13 mouse cellular contexts compared by ENCODE assay signal in genomic region chr9:104901118-104901517, GRCm38 (mm10).
A peak's percentile ranks its signal among the peaks of the same experiment; 100 is the strongest.
DNase-seq lines count a peak whose midpoint lies in the region; ATAC-seq and TF ChIP-seq lines count a peak whose summit lies in the region.
"Had no signal": no experiment of that assay in that cellular context is flagged by ENCODE, and none has a peak within 500 bp of the region (broad histone marks: within the 10 kb centered on the region; RNA-seq: fewer than 3 reads in every experiment).

No protein-coding gene starts in this region.

- no peak overlapping the region for H3K4me2 ChIP-seq in kidney, embryonic 14.5 days (replicated peaks; ENCODE audit: low read depth, low read length)
- no peak overlapping the region for H3K4me2 ChIP-seq in kidney, embryonic 15.5 days
- no peak overlapping the region for H3K4me2 ChIP-seq in intestine, embryonic 15.5 days (replicated peaks)
- H3K4me2 ChIP-seq in forebrain, postnatal 0 days (ENCODE audit: low read depth) = no peak overlapping the region

- H3K27ac ChIP-seq in kidney, embryonic 14.5 days (ENCODE audit: low read depth, low read length) = no peak overlapping the region
- no peak overlapping the region for H3K27ac ChIP-seq in kidney, embryonic 15.5 days
- H3K27ac ChIP-seq in intestine, embryonic 15.5 days = no peak overlapping the region
- H3K27ac ChIP-seq in forebrain, postnatal 0 days (ENCODE audit: low read depth, low read length) = no peak overlapping the region
- H3K27ac ChIP-seq: liver, embryonic 14.5 days had no signal

- H3K4me3 ChIP-seq in kidney, embryonic 14.5 days (ENCODE audit: low read length) = no peak overlapping the region
- no peak overlapping the region for H3K4me3 ChIP-seq in kidney, embryonic 15.5 days (replicated peaks)
- H3K4me3 ChIP-seq in intestine, embryonic 15.5 days (replicated peaks) = no peak overlapping the region
- no peak overlapping the region for H3K4me3 ChIP-seq in forebrain, postnatal 0 days (ENCODE audit: low read depth, low read length)
- H3K4me3 ChIP-seq: megakaryocyte, embryonic 14.5 days had no signal

- DNase-seq in Patski (ENCODE audit: low read depth, low spot score) = peak; percentile 77
- DNase-seq in embryo, embryonic 10 days (ENCODE audit: low spot score) = peak; percentile 40
- DNase-seq in ovary, postnatal 36 days (ENCODE audit: low spot score) = no peak
- DNase-seq in forebrain, postnatal 0 days = no peak
- DNase-seq: cerebellum, adult 18-20 months; gastrocnemius, postnatal 25 days; kidney, postnatal 4 days had no signal

- no peaks in the 10 kb centered on the region for H3K4me1 ChIP-seq in kidney, embryonic 14.5 days (ENCODE audit: control insufficient read depth, insufficient read depth, low read length)
- H3K4me1 ChIP-seq in kidney, embryonic 15.5 days = no peaks in the 10 kb centered on the region
- no peaks in the 10 kb centered on the region for H3K4me1 ChIP-seq in intestine, embryonic 15.5 days (replicated peaks)
- no peaks in the 10 kb centered on the region for H3K4me1 ChIP-seq in forebrain, postnatal 0 days (ENCODE audit: insufficient read depth)
- H3K4me1 ChIP-seq: megakaryocyte, embryonic 14.5 days had no signal

- WGBS in kidney, embryonic 14.5 days = 50% methylated on average over 6 of the region's 6 CpGs
- 51% methylated on average over 6 of the region's 6 CpGs for WGBS in kidney, embryonic 15.5 days
- 45% methylated on average over 6 of the region's 6 CpGs for WGBS in intestine, embryonic 15.5 days
- 25% methylated on average over 6 of the region's 6 CpGs for WGBS in forebrain, postnatal 0 days

- POLR2A ChIA-PET in Patski (lab: Charles Lee) = no interaction called here

- no peak overlapping the region for H3K9ac ChIP-seq in kidney, embryonic 14.5 days (ENCODE audit: low read depth, low read length)
- H3K9ac ChIP-seq in kidney, embryonic 15.5 days = no peak overlapping the region
- H3K9ac ChIP-seq in intestine, embryonic 15.5 days = no peak overlapping the region
- H3K9ac ChIP-seq in forebrain, postnatal 0 days = no peak overlapping the region
- H3K9ac ChIP-seq: liver, embryonic 14.5 days had no signal

- H3K36me3 ChIP-seq in kidney, embryonic 14.5 days (ENCODE audit: control insufficient read depth, insufficient read depth, low read length) = no peaks in the 10 kb centered on the region
- no peaks in the 10 kb centered on the region for H3K36me3 ChIP-seq in kidney, embryonic 15.5 days
- H3K36me3 ChIP-seq in intestine, embryonic 15.5 days = no peaks in the 10 kb centered on the region
- no peaks in the 10 kb centered on the region for H3K36me3 ChIP-seq in forebrain, postnatal 0 days (ENCODE audit: insufficient read depth)

- ATAC-seq in kidney, embryonic 14.5 days (ENCODE audit: low FRiP score, low TSS enrichment) = peak; percentile 69; the same call in 1 of the 2 replicates
- ATAC-seq in kidney, embryonic 15.5 days (replicated peaks; ENCODE audit: low FRiP score) = no peak
- peak; percentile 98 for ATAC-seq in Patski
- ATAC-seq in intestine, embryonic 15.5 days = peak; percentile 78
- ATAC-seq in forebrain, postnatal 0 days = no peak
- ATAC-seq: inflammation-experienced regulatory T-cells, adult 6 months had no signal

- no peak for TF ChIP-seq CTCF in Patski (IDR thresholded peaks at IDR 0.05)
- TF ChIP-seq CTCF in forebrain, postnatal 0 days (IDR thresholded peaks at IDR 0.05; ENCODE audit: low read depth) = no peak

- H3K9me3 ChIP-seq in kidney, embryonic 14.5 days (ENCODE audit: control insufficient read depth, low read length) = no peaks in the 10 kb centered on the region
- no peaks in the 10 kb centered on the region for H3K9me3 ChIP-seq in kidney, embryonic 15.5 days (replicated peaks)
- no peaks in the 10 kb centered on the region for H3K9me3 ChIP-seq in intestine, embryonic 15.5 days
- no peaks in the 10 kb centered on the region for H3K9me3 ChIP-seq in forebrain, postnatal 0 days (ENCODE audit: low read length)

- CTCF ChIA-PET in Patski (lab: Charles Lee) = interaction anchor here (2.1 kb wide), 1 partner anchor 20 kb away, joined by 4 read pairs; no protein-coding TSS in a partner anchor

- H3K27me3 ChIP-seq in kidney, embryonic 14.5 days (ENCODE audit: control insufficient read depth, insufficient read depth, low read length) = no peaks in the 10 kb centered on the region
- no peaks in the 10 kb centered on the region for H3K27me3 ChIP-seq in kidney, embryonic 15.5 days
- H3K27me3 ChIP-seq in Patski = no peaks in the 10 kb centered on the region
- H3K27me3 ChIP-seq in intestine, embryonic 15.5 days (replicated peaks) = no peaks in the 10 kb centered on the region
- no peaks in the 10 kb centered on the region for H3K27me3 ChIP-seq in forebrain, postnatal 0 days (ENCODE audit: insufficient read depth, low read length)
- H3K27me3 ChIP-seq: megakaryocyte, embryonic 14.5 days had no signal

- in situ Hi-C loops in Patski (cut with MboI; ENCODE audit: low pct_unique_long_range_greater_than_20kb) = no loop called here

Comparison
In these comparisons a context has a peak if more than half of its experiments do, and no peak if none do; other contexts are left out.
1. ATAC-seq: peak in kidney, embryonic 14.5 days (single experiment), Patski (single experiment) and intestine, embryonic 15.5 days (single experiment); none in kidney, embryonic 15.5 days (single experiment) and forebrain, postnatal 0 days (single experiment).
2. DNase-seq: peak in Patski (single experiment) and embryo, embryonic 10 days (single experiment); none in ovary, postnatal 36 days (single experiment) and forebrain, postnatal 0 days (single experiment).